Comparison of ENCODE assay signal across 18 mouse cellular contexts in the genomic region with DNA sequence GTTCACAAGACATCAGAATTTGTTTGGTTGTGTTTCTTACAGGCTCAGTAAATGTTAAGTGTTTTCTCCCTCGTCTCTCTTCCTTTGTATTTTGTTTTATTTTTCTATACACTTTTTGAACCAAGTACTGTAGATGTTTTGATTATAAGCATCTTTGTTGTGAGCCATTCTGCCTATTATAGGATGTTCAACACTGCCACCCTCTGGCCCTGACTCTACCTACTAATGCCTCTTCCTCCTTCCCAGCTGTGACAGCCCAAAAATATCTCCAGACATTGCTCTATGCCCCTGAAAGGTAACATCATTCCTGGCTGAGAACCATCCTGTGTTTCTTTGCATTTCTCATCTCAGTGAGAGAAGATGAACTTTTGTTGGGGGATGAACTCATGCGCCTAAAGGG. TPM values are rescaled to one million over a fixed set of nuclear protein-coding genes. Genes with fewer than 3 reads are reported as not detected.
DNase-seq lines count a peak whose midpoint lies in the region; ATAC-seq and TF ChIP-seq lines count a peak whose summit lies in the region.
"Had no signal": no experiment of that assay in that cellular context is flagged by ENCODE, and none has a peak within 500 bp of the region (broad histone marks: within the 10 kb centered on the region; RNA-seq: fewer than 3 reads in every experiment).

No protein-coding gene starts in this region.

- intact Hi-C loops in heart, adult 2 months (cut with DNase I), result no loop called here
- intact Hi-C loops in left cerebral cortex, adult 2 months (cut with DNase I), result loop anchor here (10.0 kb wide), 1 partner anchor 751 kb away; no protein-coding TSS in a partner anchor
- intact Hi-C loops in left cerebral cortex, postnatal 10 days (cut with DNase I), result loop anchor here (5.0 kb wide), 1 partner anchor 1139 kb away; a partner anchor contains a TSS

- no peak overlapping the region for H3K27ac ChIP-seq in heart, adult 2 months
- H3K27ac ChIP-seq in heart, embryonic 12.5 days (ENCODE audit: poor library complexity, severe bottlenecking), result no peak overlapping the region
- no peak overlapping the region for H3K27ac ChIP-seq in left cerebral cortex, adult 2 months
- H3K27ac ChIP-seq: limb, embryonic 12.5 days; liver, embryonic 14.5 days; neural tube, embryonic 13.5 days had no signal

- H3K36me3 ChIP-seq in heart, adult 2 months (ENCODE audit: control insufficient read depth, insufficient read depth, low read length), result no peaks in the 10 kb centered on the region
- no peaks in the 10 kb centered on the region for H3K36me3 ChIP-seq in heart, embryonic 12.5 days
- H3K36me3 ChIP-seq: limb, embryonic 12.5 days; neural tube, embryonic 13.5 days had no signal

- H3K27me3 ChIP-seq in heart, adult 2 months (ENCODE audit: control insufficient read depth, insufficient read depth, low read length), result peaks cover 2% of the 10 kb centered on the region; the same call in 1 of the 2 replicates
- H3K27me3 ChIP-seq in heart, embryonic 12.5 days (replicated peaks), result no peaks in the 10 kb centered on the region
- H3K27me3 ChIP-seq: limb, embryonic 12.5 days; neural tube, embryonic 13.5 days had no signal

- no peaks in the 10 kb centered on the region for H3K4me1 ChIP-seq in heart, adult 2 months (ENCODE audit: control insufficient read depth, insufficient read depth, low read length)
- H3K4me1 ChIP-seq in heart, embryonic 12.5 days (replicated peaks), result no peaks in the 10 kb centered on the region
- H3K4me1 ChIP-seq: limb, embryonic 12.5 days; neural tube, embryonic 13.5 days had no signal

- H3K4me2 ChIP-seq in heart, embryonic 12.5 days, result no peak overlapping the region
- H3K4me2 ChIP-seq: limb, embryonic 12.5 days; neural tube, embryonic 13.5 days had no signal

- H3K79me2 ChIP-seq in heart, adult 2 months (replicated peaks; ENCODE audit: control insufficient read depth, insufficient read depth, low read length), result no peaks in the 10 kb centered on the region

- no peak for ATAC-seq in heart, embryonic 12.5 days (ENCODE audit: insufficient number of reproducible peaks, low FRiP score)
- ATAC-seq: hindbrain, embryonic 16.5 days had no signal

- TF ChIP-seq POLR2A in heart, adult 2 months (IDR thresholded peaks at IDR 0.05; ENCODE audit: insufficient read depth, low read depth, low read length), result no peak

- no peaks in the 10 kb centered on the region for H3K9me3 ChIP-seq in heart, embryonic 12.5 days (replicated peaks)
- H3K9me3 ChIP-seq: limb, embryonic 12.5 days; neural tube, embryonic 13.5 days had no signal

- no peak for DNase-seq in heart, adult 2 months
- DNase-seq in left cerebral cortex, adult 2 months (ENCODE audit: extremely low spot score in 1 of 2, low spot score in 2 of 2), result peak in 1 of 2 experiments; percentile 4
- DNase-seq in left cerebral cortex, postnatal 10 days (ENCODE audit: extremely low spot score in 1 of 2, low spot score in 2 of 2), result no peak
- DNase-seq in 3T3-L1 (ENCODE audit: low read depth, low spot score) (peak; percentile 25), NIH3T3 (ENCODE audit: low read depth) (peak; percentile 11)
- DNase-seq in cerebellum, postnatal 14 days, result no peak
- DNase-seq: gastrocnemius, postnatal 14 days; heart, postnatal 14 days; kidney, adult 8-10 months had no signal

- no peak overlapping the region for H3K9ac ChIP-seq in heart, adult 2 months (ENCODE audit: low read depth, low read length)
- H3K9ac ChIP-seq in heart, embryonic 12.5 days, result no peak overlapping the region
- H3K9ac ChIP-seq: limb, embryonic 12.5 days; liver, embryonic 14.5 days; neural tube, embryonic 13.5 days had no signal

- TF ChIP-seq EP300 in heart, adult 2 months (IDR thresholded peaks at IDR 0.05; ENCODE audit: insufficient read depth, low read depth, low read length), result no peak

- no peak overlapping the region for H3K4me3 ChIP-seq in heart, adult 2 months
- no peak overlapping the region for H3K4me3 ChIP-seq in heart, embryonic 12.5 days
- no peak overlapping the region for H3K4me3 ChIP-seq in left cerebral cortex, adult 2 months
- H3K4me3 ChIP-seq: erythroblast, embryonic 14.5 days; limb, embryonic 12.5 days; neural tube, embryonic 13.5 days had no signal

- TF ChIP-seq CTCF in heart, adult 2 months (IDR thresholded peaks at IDR 0.05), result peak; percentile 14
- peak; percentile 22 for TF ChIP-seq CTCF in left cerebral cortex, adult 2 months (IDR thresholded peaks at IDR 0.05)

- 59% methylated on average over 2 of the region's 2 CpGs for WGBS in heart, adult 2 months
- 61% methylated on average over 2 of the region's 2 CpGs for WGBS in heart, embryonic 12.5 days

RNA-seq across cellular contexts. Expression of a gene that starts 18.6 kb away (rescaled TPM):
- 10 to 100 TPM; 24.1 to 26.4 TPM for total RNA-seq in heart, adult 2 months (2021)
- 40.5 and 51.6 TPM in 2 replicates for polyA plus RNA-seq in heart, adult 2 months (2012; rRNA removed)
- 63.3 and 66.2 TPM in 2 replicates for polyA plus RNA-seq in heart, embryonic 12.5 days (2016; fragmentation: Nextera tagmentation; extraction: Ambion mirVana)
- 10 to 100 TPM; 27.7 to 30.3 TPM for total RNA-seq in left cerebral cortex, adult 2 months (2021)
- total RNA-seq in left cerebral cortex, postnatal 10 days (2021), result 10 to 100 TPM; 27.0 to 31.0 TPM

RNA-seq across cellular contexts. Expression of a gene that starts 52.0 kb away (rescaled TPM):
- total RNA-seq in heart, adult 2 months (2021), result not detected
- not detected in 2 replicates for polyA plus RNA-seq in heart, adult 2 months (2012; rRNA removed)
- 0.04 TPM in 1 of 2 replicates, not detected in the other for polyA plus RNA-seq in heart, embryonic 12.5 days (2016; fragmentation: Nextera tagmentation; extraction: Ambion mirVana)
- 10 to 100 TPM; 10.3 to 13.8 TPM for total RNA-seq in left cerebral cortex, adult 2 months (2021)
- 1 to 10 TPM; 9.6 to 9.7 TPM for total RNA-seq in left cerebral cortex, postnatal 10 days (2021)
- total RNA-seq: adrenal gland, adult 18-20 months; ES-E14; gastrocnemius, postnatal 14 days; heart, postnatal 14 days; megakaryocyte-erythroid progenitor cell, adult 5-6 weeks had no signal
- polyA plus RNA-seq: erythroblast, embryonic 14.5 days; limb, embryonic 12.5 days; liver, embryonic 14.5 days had no signal

Comparison
In these comparisons a context has a peak if more than half of its experiments do, and no peak if none do; other contexts are left out.
1. DNase-seq: peak in 3T3-L1 (single experiment) and NIH3T3 (single experiment); none in heart, adult 2 months (0 of 2), left cerebral cortex, postnatal 10 days (0 of 2) and cerebellum, postnatal 14 days (0 of 2).
2. RNA of a gene that starts 52.0 kb away (total RNA-seq): 10.3 to 13.8 TPM in left cerebral cortex, adult 2 months and 9.6 to 9.7 TPM in left cerebral cortex, postnatal 10 days; not detected in heart, adult 2 months; every median in the first group is over 10 times any median in the second.